Mouse (Mus musculus): Measurements from ENCODE around the gene Olfr1269. TPM values are rescaled to one million over a fixed set of nuclear protein-coding genes. Genes with fewer than 3 reads are reported as not detected.

Gene Olfr1269
- polyA plus RNA-seq (2021; fragmentation: Nextera tagmentation) = not detected in 2 replicates
- long read RNA-seq, experiment 1 = 0 reads
- long read RNA-seq, experiment 2 = 0 reads

GRCm38 (mm10) chr2:90121312-90121711 is at the start of gene Olfr1269:
TSS of gene Olfr1269 (minus strand) at chr2:90121412.

GRCm38 (mm10) chr2:90152991-90153390 is 31.8 kb upstream of the Olfr1269 start, which contains the start of gene Olfr1270:
TSS of gene Olfr1270 (minus strand) at chr2:90153091.

GRCm38 (mm10) chr2:90142196-90142595 is 21.0 kb upstream of the Olfr1269 start, which contains the start of gene Olfr32:
TSS of gene Olfr32 (minus strand) at chr2:90142296.

Other genes starting within 250 kb of the Olfr1269 start
- gene Olfr1257, start 243.0 kb downstream of the Olfr1269 start, polyA plus RNA-seq (2021; fragmentation: Nextera tagmentation) = not detected in 2 replicates
- gene Olfr1258, start 194.1 kb downstream of the Olfr1269 start, polyA plus RNA-seq (2021; fragmentation: Nextera tagmentation) = 0.01 TPM in 1 of 2 replicates, not detected in the other
- gene Olfr1259, start 172.7 kb downstream of the Olfr1269 start, polyA plus RNA-seq (2021; fragmentation: Nextera tagmentation) = not detected in 2 replicates
- gene Olfr1260, start 147.1 kb downstream of the Olfr1269 start, polyA plus RNA-seq (2021; fragmentation: Nextera tagmentation) = not detected in 2 replicates
- not detected in 2 replicates for gene Olfr1261, start 130.2 kb downstream of the Olfr1269 start, polyA plus RNA-seq (2021; fragmentation: Nextera tagmentation)
- gene Olfr1262, start 121.3 kb downstream of the Olfr1269 start, polyA plus RNA-seq (2021; fragmentation: Nextera tagmentation) = not detected in 2 replicates
- not detected in 2 replicates for gene Olfr1263, start 109.3 kb downstream of the Olfr1269 start, polyA plus RNA-seq (2021; fragmentation: Nextera tagmentation)
- not detected in 2 replicates for gene Olfr1264, start 95.8 kb downstream of the Olfr1269 start, polyA plus RNA-seq (2021; fragmentation: Nextera tagmentation)
- not detected in 2 replicates for gene Olfr1265, start 86.1 kb downstream of the Olfr1269 start, polyA plus RNA-seq (2021; fragmentation: Nextera tagmentation)
- gene Olfr140, start 57.8 kb downstream of the Olfr1269 start, polyA plus RNA-seq (2021; fragmentation: Nextera tagmentation) = not detected in 2 replicates
- not detected in 2 replicates for gene Olfr32, start 20.9 kb upstream of the Olfr1269 start, polyA plus RNA-seq (2021; fragmentation: Nextera tagmentation)
- not detected in 2 replicates for gene Olfr1270, start 31.7 kb upstream of the Olfr1269 start, polyA plus RNA-seq (2021; fragmentation: Nextera tagmentation)
- not detected in 2 replicates for gene Olfr1506, start 103.1 kb upstream of the Olfr1269 start, polyA plus RNA-seq (2021; fragmentation: Nextera tagmentation)
- not detected in 2 replicates for gene Olfr142, start 136.2 kb upstream of the Olfr1269 start, polyA plus RNA-seq (2021; fragmentation: Nextera tagmentation)
- not detected in 2 replicates for gene Olfr1271, start 149.6 kb upstream of the Olfr1269 start, polyA plus RNA-seq (2021; fragmentation: Nextera tagmentation)
- not detected in 2 replicates for gene Olfr1272, start 171.4 kb upstream of the Olfr1269 start, polyA plus RNA-seq (2021; fragmentation: Nextera tagmentation)
- gene Gm13769, start 200.8 kb upstream of the Olfr1269 start, polyA plus RNA-seq (2021; fragmentation: Nextera tagmentation) = not detected in 2 replicates

Data from left cerebral cortex, adult 6 months (tissue).